Mouse (Mus musculus): ENCODE data around the gene Rpa3. TPM values are rescaled to one million over a fixed set of nuclear protein-coding genes. Genes with fewer than 3 reads are reported as not detected.

Gene Rpa3
- 80.3 TPM for polyA plus RNA-seq (2017; shearing (Covaris generic))

GRCm38 (mm10) chr6:8259004-8259666 is at the start of gene Rpa3, which contains the start of the genes Umad1 and Gm45062:
TSS of gene Rpa3 (minus strand) at chr6:8259173.
TSS of gene Umad1 (plus strand) at chr6:8259288.
TSS of gene Gm45062 (plus strand) at chr6:8259450.

GRCm38 (mm10) chr6:8209047-8209865 is 49.7 kb downstream of the Rpa3 start, which contains the start of gene Mios:
TSS of gene Mios (plus strand) at chr6:8209222.

Other genes starting within 250 kb of the Rpa3 start
- gene Col28a1, start 66.6 kb downstream of the Rpa3 start, polyA plus RNA-seq (2017; shearing (Covaris generic)): not detected
- 28.8 TPM for gene Mios, start 50.0 kb downstream of the Rpa3 start, polyA plus RNA-seq (2017; shearing (Covaris generic))
- gene Umad1, start 115 bp upstream of the Rpa3 start, polyA plus RNA-seq (2017; shearing (Covaris generic)): 10.6 TPM
- not detected for gene Gm45062, start 277 bp upstream of the Rpa3 start, polyA plus RNA-seq (2017; shearing (Covaris generic))

Measured in CD4-positive, CD25-positive, alpha-beta regulatory T cell (primary cell).